Mouse (Mus musculus): ENCODE results near the gene Larp4b.

The Larp4b gene

DNA sequence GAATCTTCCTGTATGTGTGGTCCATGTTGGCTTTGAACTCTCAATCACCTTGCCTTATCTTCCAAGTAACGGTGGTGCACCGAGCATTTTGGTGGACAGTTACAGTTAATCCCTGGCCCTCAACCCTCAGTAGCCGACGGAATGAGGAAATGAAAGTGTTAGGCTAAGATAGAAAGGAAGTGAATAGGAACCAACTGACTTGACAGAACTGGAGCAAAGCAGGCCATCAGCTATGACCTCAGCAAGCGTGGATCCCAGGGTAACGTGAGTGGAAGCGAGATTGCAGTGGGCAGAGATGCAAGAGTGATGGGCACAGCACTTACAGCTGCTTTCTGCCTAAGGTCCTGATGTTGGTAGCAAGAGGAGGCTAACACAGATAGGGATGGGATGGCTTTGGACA, 31.5 kb downstream of the Larp4b start:
- no peak for DNase-seq (ENCODE audit: low spot score)

DNA sequence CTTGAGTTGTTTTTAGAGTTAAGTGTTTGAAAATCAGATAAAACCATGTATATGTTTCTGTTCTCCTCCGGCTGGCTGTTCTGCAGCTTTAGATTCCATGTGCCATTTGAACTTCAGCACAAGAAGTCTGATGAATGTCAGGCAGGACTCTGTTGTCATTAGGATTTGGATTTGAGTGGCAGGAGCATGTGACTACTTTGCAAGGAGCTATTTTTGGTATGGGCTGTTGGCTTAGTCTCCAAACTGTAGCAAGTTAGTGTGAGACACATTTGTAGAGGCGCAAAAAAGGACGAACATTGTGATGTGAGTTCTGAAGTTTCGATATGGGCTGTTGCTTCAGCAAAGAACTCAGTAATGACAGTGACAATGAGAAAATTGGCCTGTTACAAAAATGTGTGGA, 34.0 kb downstream of the Larp4b start:
- no peak for DNase-seq (ENCODE audit: low spot score)

DNA sequence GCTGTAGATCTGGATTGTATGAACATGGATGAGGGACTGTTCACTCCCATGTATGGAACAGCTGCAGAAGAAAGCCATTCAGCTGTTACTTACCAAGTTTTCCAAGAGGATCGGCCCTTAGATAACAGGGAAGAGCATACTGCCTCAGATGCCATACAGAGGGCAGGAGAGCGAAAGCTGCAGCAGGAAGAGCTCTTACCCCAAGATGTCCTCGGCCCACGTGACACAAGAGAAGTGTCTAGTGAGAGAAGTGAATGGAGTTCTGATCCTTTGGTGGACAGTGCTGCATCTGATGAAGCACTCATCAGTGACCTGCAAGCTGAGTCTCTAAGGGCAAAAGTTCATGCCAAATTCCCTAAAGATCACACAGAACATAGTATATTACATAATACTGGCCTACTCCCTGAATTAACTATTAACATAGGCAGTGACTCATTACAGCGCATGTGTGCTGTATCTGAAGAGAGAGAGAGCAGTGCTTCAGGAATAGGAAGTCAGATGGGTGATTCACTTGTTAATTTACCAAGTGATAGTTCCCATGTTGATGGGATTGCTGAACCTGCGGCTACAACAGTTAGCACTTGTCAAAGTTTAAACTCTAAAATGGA, 35.1 kb downstream of the Larp4b start:
- no peak for DNase-seq (ENCODE audit: low spot score)

DNA sequence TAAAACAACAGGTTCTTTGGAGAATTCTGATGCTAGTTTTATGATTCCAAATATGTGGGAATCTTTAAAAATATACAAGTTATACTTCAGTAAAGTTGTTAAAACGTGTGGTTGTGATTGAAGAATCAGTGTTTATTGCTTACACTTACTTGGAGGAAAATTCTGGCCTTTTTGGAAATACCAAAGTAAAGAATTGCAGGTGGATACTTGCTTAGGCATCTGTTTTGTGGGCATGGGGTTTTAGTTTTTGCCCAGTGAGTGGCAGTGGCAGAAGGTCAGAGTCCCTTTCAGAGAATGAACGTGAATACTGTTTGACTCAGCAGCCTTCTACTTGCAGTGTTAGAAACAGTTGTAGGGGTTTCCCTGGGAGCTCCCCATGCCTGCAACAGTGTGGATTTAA, 40.7 kb downstream of the Larp4b start:
- no peak for DNase-seq (ENCODE audit: low spot score)

DNA sequence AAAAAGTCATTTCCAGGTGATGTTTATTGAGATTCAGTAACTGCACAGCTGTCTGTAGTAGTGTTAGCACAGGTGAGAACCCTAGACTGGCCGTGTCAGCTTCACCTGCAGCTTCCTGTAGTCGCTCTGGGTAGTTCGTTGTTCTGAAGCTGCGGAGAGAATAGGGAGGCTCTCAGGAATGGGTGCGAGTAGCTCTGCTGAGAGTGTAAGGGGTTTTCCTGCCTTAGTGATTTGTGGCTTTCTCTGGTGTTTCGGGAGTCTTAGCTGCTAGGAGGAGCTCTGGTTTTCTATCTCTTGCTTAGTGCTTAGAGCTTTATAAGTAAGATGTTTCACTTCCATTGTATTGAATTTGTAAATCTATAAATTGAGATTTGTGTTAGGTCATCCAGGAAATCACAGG, 42.4 kb downstream of the Larp4b start:
- no peak for DNase-seq (ENCODE audit: low spot score)

DNA sequence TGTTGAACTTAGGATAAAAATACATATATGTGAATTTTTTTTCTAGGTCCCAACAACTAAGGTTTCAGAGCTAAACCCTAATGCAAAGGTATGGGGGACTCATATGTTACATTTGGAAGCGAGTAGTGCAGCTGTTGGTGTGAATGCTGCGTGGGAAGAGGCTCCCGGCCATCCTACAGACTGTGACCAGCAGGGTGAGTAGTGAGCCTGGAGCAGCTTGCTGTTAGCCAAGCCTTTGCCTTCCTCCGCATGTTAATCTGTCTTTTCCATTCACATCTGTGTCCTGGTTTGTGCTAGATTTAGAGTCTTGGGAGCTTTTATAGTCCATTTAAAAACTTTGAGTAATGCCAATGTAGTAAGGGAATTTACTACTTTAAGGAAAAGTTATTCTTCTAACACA, 43.1 kb downstream of the Larp4b start:
- DNase-seq (ENCODE audit: low spot score), result peak; percentile 25

DNA sequence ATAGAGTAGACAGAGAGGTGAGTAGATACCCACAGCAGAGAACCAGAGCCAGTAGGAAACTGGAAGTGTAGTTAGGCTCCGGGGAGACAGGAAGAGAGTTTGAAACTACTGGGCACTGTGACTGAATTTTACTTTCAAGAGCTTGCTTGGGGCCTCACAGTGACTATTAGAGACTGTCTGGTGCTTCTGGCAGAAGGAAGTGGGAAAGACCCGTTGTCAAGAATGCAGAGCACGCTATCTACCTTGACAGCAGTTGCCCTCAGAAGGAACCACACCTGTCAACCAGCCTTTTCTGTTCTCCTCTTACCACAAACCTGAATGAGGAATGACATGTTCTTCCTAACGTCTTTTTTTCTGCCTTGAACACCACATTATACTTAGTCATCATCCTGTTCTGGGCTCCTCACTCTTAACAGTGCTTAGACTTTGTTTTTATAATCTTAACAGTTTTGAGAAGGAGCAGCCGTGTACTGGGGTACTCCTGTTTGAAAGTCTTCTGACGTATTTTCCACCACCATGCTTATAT, 45.8 kb downstream of the Larp4b start:
- no peak for DNase-seq (ENCODE audit: low spot score)

DNA sequence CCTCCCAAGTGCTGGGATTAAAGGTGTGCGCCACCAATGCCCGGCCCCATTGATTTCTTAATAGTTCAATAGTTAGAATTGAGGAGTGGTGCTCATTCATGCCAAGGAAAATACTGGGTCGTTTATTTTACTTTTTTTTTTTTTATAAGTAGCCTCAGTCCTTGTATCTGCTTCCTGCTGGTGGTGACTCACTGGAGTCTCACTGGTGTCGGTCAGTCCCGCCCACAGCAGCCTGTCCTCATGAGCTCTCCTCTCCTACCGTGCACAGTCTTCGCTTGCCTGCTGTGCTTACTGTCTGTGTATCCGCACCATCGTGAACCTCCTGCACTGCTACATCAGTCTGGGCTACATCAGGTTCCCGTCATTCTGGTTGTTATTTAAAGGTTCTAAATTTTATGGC, 46.5 kb downstream of the Larp4b start:
- DNase-seq (ENCODE audit: low spot score), result no peak

DNA sequence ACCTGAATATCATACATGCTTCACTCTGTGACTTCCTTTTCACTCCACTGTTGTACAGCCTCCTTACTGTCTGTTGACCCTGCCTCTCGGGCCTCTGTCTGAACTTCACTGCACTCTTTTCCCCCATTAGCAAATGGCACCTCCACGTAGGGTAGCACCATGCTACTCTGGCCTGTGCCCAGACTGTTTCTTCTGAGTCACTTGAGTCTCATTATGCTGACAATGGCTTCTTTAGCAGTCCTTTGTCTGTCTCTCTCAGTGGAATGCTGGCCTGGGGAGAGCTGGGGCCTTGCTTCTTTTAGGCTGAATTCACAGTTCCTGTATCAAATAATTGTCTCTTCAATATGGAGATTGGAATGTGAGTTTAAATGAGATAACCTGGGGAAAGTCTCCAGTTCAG, 48.7 kb downstream of the Larp4b start:
- DNase-seq (ENCODE audit: low spot score), result peak; percentile 35

DNA sequence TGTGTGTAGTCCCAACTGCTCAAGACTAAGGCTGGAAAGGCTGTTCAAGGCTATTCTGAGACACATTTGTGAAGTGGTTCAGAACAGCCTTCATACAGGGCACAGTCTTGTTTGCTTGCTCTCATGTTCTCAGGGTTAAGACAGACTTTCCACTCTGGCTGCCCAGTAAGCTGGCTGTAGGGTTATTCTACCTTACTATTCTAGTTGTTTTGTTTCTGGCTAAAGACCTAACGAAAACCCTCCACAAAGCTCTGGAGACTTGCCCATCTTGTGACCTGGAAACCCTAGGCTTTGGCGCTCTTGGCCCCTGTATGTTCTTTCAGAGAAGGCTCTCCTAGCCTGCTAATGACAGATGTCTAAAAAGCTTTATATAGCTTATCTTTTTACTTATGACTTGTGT, 55.1 kb downstream of the Larp4b start:
- DNase-seq (ENCODE audit: low spot score), result no peak

DNA sequence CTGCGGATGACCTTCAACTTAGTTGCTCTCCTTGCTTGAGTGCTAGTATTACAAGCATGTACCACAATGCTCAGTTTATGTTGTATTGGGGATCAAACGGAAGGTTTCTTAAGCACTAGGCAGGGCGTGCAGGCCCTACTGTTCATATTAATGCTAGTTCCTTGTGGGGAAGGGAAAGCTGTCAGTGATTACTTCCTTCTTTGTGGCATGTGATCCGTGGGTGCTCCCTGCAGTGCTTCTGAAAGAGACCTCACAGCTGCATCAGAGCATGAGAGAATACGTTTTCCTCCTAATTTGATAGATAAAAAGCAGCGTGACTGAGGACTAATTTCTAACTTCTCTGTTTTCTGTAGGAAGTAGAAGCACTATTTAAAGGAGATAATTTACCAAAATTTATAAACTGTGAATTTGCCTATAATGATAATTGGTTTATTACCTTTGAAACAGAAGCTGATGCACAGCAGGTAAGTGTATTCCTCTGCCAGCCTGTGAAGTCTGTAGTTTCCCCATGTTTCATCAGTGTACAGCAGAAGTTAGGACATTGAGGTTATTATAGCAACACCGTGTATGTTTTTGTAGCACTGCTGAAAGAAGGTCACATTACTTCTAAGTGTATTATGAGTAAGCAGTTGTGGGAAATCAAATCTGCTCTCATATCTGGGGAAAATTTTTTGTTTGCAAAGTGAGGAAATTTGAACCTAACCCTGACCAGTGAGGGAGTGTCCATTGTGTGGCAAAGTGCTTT, 56.0 kb downstream of the Larp4b start:
- DNase-seq (ENCODE audit: low spot score), result no peak

DNA sequence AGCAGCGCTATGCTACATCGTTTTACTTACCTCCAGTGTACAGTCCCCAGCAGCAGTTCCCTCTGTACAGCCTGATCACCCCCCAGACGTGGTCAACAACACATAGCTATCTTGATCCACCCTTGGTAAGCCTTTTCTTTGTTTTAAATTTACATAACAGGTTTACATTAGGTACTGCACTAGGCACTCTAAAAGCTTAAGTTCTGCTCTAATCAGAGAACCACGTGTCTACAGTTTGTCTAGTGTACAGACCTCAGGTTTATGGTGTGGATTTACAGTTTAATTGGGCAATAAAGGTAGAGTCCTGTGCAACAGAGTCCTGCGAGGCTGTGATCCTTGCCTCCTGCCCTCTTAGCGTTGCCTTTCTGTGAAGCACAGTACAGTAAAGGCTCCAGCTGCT, 57.4 kb downstream of the Larp4b start:
- no peak for DNase-seq (ENCODE audit: low spot score)

DNA sequence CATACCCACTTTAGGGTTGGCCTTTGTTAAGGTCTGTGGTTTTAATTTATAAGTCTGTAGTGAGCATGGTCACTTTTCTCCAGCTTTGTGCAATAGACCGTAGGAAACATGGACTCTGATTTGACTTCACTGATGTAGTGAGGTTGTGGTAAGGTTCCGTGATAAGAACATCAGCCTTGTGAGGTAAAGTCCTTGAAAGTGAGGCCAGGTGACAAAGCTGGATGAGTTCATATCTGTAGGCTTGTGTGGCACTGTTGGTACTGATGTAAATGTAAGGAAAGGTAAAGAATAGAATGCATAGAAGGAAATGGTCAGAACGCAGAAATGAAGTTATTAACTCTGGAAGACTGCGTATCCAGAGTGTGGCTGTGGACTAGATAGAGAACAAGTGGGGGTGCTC, 57.9 kb downstream of the Larp4b start:
- no peak for DNase-seq (ENCODE audit: low spot score)

DNA sequence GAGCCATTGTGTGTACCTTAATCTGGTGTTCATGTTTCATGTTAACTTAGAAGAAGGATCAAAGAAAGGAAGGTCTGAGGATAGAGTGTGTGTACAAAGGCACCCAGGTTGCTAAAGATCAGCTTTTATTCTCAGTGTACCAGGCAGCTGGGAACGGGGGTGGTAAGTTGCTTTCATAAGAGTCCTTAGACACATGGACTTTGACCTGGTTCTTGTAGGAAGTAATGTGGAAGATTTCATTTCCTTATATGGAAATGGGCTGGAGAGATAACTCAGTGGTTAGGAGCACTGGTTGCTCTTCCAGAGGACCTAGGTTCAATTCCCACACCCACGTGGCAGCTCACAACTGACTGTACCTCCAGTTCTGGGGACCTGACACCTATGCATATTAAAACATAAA, 58.6 kb downstream of the Larp4b start:
- DNase-seq (ENCODE audit: low spot score), result no peak

DNA sequence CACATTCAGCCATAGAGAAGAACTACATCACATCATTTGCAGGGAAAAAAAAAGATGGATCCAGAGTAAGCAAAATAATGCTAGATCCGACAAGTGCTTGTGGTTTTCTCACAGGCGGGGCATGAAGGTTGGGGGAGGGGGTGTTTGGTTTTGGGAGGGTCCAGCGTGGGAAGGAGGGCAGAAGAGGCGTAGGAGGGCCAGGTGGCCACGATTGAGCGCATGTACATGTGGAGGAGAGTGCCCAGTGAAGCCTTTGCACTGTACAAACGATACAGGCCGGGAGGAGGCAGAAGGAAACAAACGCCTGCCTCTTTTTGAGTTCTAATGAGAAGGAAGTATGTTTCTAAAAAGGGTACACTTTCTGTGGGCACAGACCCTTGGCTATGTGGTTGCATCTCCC, 60.1 kb downstream of the Larp4b start:
- no peak for DNase-seq (ENCODE audit: low spot score)

DNA sequence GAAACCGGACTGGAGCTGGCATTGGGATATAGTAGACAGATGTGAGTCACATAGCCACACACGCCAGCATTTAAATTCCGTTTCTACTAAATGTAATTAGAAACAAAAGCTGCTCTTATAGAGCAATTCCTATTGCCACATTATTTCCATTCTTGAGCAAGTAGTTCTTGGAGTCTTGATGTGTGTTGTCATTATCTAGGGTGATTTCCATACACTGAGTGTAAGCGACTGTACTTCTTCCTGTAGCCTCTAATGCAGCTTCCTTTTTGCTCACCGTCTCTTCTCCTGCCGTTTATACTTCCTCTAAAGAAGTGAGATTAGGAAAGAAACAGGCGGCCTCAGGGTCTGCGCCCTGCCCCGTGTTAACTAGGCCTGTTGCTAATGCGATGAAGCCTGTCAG, 65.6 kb downstream of the Larp4b start:
- DNase-seq (ENCODE audit: low spot score), result no peak

DNA sequence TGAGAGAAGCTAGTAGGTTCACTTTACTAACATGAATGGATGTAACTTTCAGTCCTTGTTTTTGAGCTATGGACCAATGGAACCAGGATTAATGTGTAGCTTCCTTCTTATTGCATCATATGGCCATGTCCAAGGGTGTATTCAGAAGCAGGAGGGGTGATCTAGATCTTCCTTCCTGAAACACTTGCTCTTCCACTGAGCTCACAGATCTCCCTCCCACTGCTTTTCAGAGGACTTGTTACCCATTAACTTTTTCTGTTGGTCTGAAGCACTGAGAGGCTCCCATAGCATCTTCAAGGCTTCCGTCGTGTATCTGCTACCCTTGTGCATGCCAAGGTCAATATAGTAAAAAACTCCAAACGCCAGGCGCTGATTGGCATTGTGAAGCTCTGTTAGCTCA, 69.2 kb downstream of the Larp4b start:
- DNase-seq (ENCODE audit: low spot score), result no peak

DNA sequence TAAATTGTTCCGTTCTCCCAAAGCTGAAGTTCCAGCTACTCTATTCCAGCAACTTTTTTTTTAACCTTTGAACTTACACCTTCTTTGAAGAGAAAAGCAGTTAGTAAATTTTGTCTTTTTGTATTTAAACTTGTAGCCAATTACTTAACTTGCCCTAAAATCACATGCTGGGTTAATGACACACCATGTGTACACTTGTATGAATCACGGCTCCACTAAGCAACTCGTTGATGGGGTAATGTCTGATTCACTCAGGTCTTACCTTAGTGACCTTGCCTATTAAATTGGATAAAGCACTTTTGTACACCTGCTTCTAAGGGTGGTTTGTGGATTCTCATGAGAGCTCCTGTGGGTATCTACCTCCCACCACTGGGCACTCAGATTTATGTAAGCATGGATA, 74.2 kb downstream of the Larp4b start:
- DNase-seq (ENCODE audit: low spot score), result no peak

DNA sequence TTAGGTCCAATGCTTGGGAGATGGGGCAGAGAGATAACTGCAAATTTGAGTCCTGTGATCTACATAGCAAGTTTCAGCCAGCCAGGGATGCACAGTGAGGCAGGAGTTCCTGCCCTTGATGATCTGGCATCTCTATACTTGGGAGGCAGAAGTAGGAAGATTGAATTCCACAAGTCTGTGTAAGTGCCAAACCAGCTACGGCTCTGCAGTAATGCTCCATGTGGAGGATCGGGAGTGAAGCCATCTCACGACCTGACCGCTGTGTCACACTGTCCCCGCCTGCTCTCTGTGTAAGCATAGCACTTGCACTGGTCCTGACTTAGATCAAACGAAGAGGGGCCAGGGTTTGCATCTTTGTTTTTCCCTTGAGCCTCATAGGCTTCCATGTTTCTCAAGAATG, 75.9 kb downstream of the Larp4b start:
- no peak for DNase-seq (ENCODE audit: low spot score)

DNA sequence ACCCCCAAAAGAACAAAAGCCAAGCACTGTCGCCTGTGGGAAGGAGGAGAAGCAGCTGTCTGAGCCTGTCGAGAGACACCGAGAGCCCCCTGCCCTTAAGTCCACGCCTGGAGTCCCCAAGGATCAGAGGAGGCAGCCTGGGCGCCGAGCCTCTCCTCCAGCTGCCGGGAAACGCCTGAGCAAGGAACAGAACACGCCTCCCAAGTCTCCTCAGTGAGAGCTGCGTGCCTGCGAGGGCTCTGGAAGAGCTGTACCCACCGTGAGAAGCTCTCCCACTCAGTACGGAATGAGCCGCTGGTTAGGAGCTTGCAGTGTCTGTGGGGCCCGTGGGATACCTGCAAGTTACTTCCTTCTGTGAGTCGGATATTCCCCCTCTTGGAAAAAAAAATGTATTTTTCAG, 77.0 kb downstream of the Larp4b start:
- DNase-seq (ENCODE audit: low spot score), result no peak

DNA sequence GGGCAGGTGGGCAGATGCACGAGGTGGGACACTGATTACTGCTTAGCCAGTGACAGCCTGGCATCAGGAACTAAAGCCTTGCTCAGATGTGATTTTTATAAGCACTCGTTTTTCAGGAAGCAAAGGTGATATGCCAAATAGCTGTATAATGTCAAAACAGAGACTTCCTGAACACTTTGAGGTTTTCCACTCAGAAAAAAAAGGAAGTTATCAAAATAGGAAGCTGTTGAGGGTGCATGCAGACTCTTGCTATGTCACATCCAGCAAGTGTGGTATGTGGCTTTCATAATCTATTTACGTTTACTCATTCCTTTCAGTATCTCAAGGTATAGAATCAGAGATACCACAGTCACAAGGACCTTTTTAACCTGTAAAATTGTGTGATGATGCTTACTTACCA, 79.7 kb downstream of the Larp4b start:
- DNase-seq (ENCODE audit: low spot score), result no peak

DNA sequence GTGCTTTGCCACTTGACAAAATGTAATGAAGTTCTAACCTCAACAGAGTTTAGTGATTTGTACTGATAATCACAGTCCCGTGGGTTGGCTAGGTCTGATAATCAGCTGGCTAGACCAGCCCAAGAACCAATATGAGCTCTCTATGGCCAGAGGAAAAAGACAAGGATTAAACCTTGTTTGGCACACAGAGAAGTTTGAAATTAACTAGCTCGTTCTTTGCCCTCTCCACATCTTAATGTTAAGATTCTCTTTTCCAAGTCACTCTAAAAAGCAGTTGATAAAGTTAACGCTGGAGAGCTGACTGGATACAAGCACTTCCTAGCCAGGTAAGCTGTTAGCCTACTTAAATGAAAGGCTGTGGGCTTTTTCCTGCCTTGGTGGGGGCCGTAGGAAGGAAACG, 81.5 kb downstream of the Larp4b start:
- no peak for DNase-seq (ENCODE audit: low spot score)

DNA sequence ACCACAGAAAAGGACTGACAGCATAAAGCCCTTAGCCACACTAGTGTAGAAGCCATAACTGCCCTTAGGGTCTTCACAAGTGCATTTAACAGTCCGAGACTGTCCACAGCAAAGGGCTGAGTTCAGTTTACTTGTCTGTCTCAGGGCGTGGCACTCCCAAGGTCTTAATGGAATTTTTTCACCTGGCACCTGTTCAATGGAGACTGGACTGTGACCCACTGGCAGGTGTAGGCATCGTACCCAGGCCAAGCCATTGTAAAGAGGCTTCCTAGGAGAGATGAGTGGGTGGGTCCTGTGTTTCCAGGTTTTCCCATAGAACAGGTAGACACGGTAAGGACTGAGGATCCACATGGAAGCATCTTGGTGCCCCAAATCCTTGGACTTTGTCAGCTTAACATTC, 84.6 kb downstream of the Larp4b start:
- DNase-seq (ENCODE audit: low spot score), result no peak

DNA sequence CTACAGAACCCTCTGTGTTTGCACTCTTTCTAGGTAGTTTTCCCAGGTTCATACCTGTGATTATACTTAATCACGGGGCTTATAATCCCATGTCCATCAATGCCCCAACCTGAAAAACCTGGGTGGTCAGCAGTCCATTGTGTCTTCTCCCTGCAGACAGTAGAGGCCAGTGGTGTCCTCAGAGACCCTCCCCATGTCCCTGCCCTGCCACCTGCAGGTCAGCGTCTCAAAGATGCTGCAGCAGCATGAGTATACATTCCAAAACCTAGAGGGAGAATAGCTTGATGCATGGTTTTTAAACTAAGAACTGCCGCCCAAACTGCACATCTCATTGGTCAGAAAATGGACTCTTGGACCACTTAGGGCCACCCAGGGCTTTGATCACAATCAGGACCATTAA, 85.0 kb downstream of the Larp4b start:
- DNase-seq (ENCODE audit: low spot score), result no peak
